Mouse (Mus musculus) thymus, postnatal 10 days (tissue): ENCODE measurements around the gene Prickle3.
A peak's percentile ranks its signal among the peaks of the same experiment; 100 is the strongest.
"Not testable (repeated sequence)": the region's sequence is repeated elsewhere in the genome, so short reads cannot be mapped to it uniquely, and the experiment has no call there.

Experiments
- DNase-seq, 2 experiments: peaks; one replicate each; pipeline ENCODE4 v3.0.0; 2021; ENCODE audit warnings: low spot score in 2 of 2

Gene Prickle3

DNA sequence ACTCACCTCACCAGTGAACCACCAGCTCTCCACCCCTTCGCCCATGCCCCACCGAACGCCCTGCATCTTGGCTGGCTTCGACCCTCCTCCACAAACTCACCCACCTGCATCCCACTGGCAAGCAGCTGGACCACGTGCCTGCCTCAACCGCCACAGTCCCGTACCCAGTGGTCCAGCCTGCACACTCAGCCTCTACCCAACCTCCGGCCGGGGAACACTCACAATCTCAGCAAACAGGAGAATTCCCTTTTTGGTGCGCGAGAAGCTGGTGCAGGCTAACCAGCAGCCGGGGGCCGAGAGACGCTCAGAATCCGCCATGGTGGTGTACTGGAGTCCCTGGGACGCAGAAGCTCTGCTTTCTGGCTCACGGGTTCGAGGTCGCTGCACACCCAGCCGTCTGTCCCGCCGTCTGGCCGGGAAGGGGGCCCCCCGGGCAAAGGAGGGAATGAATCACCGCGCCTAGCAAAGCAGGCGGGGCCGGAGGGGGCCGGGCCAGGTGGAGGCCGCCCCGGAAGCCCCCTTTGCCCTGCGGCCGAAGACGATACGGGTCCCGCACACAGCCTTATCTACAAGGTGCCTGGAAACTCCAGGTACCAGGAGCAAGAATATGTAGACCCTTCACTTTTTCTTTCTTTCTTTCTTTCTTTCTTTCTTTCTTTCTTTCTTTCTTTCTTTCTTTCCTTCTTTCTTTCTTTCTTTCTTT, 14.0 kb downstream of the Prickle3 start, which contains the start of gene Plp2:
Plp2 (minus strand) TSS at position 470 of the 703 bp plus-strand sequence.
- no peak for DNase-seq

DNA sequence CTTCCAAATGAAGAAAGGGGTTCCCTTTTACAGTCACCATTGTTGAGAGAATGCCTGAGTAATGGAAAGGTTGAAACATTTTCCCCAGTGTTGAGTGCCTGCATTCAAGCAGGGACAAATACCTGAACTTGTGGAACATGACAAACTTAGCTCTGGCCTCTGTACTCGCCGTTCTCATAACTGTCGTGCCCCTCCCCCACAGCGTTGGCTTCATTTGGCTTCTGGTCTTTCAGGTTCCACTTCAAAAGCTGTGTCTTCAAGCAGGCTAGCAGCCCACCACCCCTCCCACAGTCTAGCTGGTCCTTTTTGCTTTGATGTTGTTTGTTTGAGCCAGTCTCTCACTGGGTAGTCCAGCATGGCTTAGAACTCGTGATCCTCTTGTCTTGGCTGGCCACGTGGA, 15.7 kb downstream of the Prickle3 start:
- DNase-seq: no peak

DNA sequence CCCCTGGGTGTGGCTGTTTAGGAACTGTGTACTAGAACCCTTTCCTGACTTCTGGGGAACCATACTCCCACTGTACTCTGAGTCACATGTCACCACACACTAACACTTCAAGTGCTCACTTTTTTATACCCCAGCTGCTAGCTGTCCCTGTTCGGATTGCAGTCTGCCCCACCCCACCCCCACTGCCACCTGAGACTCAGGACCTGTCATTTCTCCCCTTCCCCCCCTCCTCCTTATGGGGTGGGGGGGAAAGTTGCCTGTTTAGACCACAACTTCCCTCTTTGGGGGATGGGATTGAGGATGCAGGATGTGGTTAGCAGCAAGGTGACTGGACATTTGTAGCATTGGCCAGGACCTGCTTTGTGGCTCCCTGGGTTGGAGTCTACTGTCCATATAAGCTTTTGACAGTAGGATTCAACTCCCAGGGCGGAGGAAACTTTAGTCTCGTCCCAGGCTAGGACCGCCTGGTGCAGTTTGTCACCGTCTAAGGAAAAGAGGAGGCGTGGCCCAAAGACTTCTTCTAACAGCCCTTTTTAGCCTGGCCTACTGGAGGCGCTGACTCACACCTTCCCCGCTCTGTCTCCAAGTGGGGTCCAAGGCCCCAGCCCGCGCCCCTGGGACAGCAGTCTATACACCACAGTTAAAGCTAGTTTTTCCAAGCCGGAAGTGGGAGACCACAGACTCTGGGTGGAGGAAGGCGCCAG, 16.7 kb downstream of the Prickle3 start:
- DNase-seq: peak; percentile 33 to 34

DNA sequence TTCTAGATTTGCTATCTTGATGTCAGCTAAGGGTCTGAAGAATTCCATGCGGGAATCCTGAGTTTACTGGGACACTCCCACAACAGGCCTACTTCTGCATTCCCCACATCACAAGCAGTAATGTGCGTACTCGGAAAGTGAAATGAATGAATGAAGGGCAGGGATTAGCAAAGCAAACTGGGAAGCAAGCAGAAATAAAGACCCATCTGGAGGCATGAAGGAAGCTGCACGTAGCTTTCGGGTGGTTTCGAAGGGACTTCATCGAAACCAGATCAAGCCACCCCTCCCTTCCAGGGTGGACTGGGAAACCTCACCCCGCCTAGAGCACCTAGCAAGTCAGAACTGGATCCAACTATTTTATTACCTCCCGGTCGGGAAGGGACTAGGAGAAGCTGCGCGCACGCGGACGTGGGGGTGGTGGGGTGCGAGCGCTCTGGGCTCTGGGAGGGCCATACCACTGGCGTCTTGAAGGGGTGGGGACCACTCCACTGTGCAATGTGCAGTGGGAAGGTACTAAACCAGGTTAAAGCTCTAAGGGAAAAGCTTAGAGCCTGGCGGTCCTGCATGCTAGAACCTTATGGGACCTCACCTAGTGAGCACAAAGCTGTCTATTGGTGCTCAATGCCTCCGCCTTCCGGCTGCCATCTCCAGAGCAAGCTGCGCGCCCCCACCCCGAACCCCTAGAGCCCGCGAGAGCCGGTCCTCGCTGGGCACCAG, 17.4 kb downstream of the Prickle3 start:
- peak; percentile 23 for DNase-seq

DNA sequence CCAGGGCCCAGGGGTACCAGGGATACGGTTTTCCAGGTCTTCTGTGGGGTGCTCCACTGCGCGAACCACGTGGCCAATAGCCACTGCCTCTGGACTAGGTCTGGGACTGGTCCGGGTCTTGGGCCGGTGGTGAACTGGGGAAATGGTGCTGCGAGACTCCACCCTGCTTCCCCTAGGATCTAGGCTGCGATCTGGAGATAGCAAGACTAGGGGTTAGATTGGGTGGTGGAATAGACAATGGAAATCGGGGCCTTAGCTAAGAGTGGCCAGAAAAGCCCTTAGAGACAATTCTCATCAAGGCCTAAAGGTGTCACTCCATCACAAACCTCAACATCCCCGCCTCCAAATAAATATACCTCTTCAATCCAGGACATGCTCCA, 17.9 kb downstream of the Prickle3 start:
- DNase-seq: no peak

DNA sequence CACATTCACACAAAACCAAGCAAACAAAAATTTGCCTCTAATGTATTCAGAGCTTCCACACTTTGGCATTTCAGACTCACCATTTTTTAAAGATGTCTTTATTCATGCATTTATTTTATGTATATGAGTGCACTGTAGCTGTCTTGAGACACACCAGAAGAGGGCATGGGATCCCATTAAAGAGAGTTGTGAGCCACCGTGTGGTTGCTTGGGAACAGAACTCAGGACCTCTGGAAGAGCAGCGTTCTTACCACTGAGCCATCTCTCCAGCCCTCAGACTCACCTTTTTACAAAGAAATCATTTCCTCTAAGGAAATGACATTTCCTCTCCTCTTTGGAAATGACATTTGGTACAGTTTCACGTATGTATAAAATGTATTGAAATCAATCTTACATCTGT, 21.9 kb downstream of the Prickle3 start:
- no peak for DNase-seq

DNA sequence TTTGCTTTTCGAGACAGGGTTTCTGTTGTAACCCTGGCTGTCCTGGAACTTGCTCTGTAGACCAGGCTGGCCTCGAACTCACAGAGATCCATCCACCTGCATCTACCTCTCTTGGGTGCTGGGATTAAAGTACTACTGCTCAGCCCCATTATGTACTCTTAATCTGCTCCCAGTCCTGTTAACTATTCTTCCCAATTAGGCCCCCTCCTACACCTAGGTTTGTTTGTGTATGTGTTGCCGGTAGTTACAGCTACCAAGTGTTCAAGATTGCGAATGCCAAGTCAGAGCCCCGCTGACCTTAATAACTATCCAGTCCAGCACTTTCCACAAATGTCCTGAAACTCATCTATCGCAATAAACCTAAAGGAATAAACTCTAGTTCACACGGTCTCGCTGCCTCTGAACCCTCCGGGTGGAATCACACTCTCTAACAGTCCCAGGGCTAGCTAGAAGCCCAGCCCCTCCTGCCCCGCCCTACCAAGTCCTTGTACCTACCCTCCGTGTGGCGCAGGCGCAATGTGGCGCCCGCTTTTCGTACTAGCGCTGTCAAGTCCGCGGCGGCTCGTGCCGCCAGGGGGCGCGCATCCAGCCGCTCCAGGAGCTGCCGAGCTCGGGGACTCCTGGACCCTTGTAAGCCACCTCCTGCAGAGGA, 22.5 kb downstream of the Prickle3 start:
- DNase-seq: peak; percentile 74 to 89

DNA sequence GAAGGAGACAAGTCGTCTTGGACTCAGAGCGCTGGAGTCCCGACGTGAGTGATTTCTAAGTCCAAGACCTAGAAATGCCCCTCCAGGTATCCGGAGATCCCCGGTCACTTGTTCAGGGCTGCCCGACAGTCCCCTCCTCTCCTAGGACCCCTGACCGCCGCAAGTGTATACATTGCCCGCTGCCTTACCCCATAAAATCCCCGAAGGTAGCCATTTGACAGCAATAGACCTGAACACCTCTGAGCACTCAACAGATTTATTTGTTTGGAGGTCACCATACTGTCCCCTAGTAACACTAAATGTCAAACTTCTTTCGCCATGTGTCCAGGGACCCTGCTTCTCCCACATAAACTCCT, 23.0 kb downstream of the Prickle3 start:
- DNase-seq: no peak

DNA sequence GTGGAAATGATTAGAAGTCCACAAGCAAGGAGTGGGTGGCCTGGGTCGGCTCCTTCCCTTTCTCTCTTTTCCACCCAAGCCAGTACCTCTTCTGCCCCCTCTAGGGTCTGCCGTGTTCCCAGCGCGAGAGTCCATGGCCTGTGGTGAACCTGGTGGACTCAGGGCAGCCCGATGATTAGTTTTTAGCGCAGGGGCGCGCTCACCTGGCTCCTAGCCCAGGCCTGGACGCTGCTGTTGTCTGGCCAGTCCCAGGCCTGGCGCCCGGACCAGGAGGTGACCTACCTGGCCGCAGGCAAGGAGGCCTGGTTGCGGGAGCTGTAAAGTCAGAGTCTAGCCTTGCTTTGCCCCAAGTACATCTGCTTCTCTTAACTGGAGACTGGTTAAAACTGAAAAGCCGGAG, 23.8 kb downstream of the Prickle3 start, which contains the start of gene Magix:
Magix (minus strand) TSS at position 388 of the 400 bp plus-strand sequence.
- no peak for DNase-seq

DNA sequence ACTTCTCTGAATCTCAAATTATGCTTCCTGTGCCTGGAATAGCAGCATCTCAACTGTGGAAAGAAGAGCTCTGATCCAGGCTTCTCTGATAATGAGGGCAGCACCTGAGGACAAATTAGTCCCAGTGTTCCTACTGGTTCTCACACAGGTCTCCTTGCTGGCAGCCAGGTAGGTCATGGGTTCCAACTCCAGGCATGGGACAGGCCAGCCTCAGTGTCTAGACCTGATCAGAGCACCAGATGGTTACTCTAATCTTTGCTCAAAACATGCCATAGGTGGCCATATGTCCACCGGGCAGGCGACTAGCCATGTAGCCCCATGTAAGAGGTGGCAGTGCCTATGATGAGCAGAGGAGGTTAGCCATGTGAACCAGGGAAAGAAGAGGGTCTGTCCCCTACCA, 31.3 kb downstream of the Prickle3 start:
- no peak for DNase-seq

DNA sequence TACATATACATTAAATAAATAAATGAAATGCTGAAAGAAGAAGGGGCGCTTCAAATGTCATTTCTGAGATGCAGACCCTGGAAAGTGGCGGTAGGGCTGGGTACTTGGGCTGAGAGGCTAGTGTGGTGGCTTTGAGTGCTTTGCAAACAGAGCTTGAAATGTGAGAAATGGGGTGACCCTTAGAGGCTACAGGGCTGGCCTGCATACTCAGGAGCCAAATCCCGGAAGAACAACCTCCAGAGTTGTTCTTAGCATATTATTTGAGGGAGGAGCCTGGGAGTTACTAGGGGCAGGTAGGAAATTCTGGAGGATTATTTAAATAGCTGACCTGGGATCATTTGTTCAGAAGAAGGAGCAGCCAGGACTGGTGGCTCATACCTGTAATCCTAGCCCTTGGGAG, 33.4 kb downstream of the Prickle3 start:
- DNase-seq: no peak

DNA sequence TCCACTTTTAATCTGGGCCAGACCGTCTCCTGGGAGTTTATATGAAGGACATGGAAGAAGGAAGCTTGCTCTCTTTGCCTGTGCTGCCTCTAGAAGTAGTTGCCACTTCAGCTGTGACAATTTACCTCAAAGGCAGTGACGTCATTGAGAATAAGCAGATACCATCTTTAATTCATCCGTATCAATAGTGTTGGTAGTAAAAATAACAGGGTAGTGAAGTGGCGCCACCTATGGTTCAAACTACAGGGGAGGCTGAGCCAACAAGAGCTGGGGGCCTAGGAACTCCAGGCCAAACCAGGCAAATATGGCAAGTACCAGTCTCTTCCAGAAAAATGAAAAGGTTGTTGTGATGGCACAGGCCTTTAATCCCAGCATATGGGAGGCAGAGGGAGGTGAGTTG, 35.8 kb downstream of the Prickle3 start:
- DNase-seq: peak in 1 of 2 experiments; percentile 37

DNA sequence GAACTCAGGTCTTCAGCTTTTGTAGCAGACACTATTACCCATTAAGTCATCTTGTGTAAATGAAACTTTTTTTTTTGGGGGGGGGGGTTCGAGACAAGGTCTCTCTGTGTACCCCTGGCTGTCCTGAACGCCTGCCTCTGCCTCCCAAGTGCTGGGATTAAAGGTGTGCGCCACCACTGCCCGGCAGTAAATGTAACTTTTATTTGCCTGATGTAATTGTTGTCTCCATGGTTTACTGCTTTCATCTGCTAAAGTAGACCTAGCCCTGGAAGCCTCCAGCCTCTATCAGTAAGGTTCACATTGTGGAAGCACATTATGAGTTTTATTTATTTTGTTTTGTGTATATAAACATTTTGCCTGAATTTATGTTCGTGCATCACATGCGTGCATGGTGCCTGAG, 39.5 kb downstream of the Prickle3 start:
- DNase-seq: no peak

DNA sequence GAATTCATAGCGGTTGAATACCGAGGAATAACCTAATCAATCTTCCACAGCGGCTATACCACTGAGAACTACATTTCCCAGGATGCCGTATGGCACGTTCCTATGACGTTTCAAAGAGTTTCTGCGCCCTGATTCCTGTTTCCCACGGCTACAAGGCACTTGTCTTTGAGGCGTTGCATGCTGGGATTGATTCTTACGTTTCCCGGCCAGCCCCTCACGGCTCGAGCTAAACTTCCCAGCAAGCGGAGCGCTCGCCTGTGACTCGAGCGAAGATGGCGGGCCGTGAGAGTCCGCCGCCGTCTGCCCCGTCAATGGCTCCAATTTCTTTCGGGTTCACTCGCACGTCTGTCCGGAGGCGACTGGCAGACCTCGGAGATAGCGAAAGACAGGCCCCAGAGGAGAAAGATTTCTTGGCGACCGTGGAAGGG, 39.9 kb downstream of the Prickle3 start, which contains the start of gene Gpkow:
Gpkow (plus strand) TSS at position 178 of the 428 bp plus-strand sequence.
- DNase-seq: peak; percentile 69 to 74

DNA sequence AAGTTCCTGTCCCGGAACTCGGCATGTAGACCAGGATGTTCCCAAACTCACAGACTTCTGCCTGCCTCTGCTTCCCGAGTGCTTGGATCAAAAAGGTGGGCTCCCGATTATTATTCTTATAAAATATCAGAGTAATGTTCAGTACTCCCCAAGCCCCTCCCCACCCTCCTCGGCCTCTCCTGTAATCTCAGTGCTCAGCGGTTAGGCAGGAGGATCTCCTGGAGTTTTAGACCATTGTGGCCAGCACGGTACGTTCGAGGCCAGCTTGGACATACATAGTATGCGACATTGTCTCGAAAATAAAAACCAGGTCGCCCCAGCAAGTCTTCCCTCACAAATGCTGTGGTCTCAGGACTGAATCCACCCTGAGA, 56.7 kb downstream of the Prickle3 start:
- DNase-seq: not testable (repeated sequence)

DNA sequence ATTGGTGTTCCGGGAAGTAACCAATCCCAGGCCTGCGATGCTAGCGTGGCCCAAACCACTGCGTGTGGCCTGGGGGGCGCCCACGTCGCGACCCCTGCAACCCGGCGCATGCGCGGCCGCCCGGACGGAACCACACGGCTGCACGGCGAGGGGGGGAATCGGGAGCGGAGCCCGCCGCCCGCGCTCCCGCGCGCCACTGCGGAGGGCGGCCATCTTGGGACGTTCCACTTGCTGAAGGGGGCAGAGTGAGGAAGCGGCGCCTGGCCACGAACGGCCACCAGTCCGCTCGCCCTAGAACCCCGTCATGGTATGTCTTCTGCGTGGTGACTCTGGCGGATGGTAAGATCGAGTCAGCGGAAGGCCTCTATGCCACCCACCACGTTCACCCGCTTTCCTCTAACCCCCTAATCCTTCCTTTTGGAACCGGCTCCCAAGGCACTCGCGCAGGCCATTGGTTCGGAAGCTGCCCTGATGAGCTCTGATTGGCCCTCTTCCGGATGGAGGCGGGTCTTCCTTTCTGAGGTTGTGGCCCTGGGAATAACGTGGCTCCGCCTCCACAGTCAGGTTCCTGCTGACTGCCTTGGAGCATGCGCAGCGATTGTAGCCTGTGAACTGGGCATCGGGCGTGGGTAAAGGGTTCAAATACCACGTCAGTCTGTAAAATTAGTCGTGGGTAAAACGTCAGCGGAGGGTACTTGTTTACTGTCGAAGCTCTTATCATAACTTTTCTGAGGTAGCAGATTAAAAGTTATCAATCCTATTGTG, 57.3 kb downstream of the Prickle3 start, which contains the start of gene Wdr45:
Wdr45 (plus strand) TSS at position 199 of the 765 bp plus-strand sequence.
- DNase-seq: peak; percentile 85 to 90

DNA sequence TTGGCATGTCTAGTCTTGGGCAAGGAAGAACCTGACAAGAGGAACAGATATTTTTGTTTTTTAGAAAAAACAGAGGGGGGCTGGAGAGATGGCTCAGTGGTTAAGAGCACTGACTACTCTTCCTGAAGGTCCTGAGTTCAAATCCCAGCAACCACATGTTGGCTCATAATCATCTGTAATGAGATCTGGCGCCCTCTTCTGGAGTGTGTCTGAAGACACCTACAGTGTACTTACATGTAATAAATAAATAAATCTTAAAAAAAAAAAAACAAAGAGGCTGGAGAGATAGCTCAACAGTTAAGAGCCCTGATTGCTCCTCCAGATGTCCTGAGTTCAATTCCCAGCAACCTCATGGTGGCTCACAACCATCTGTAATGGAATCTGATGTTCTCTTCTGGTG, 59.0 kb downstream of the Prickle3 start:
- not testable (repeated sequence) for DNase-seq
